Mouse (Mus musculus) ovary, postnatal 14 days (tissue): ENCODE measurements around the gene Ddx28.

ENCODE experiments used
- DNase-seq: peaks from one replicate; pipeline ENCODE4 v3.0.0; 2022; ENCODE audit warnings: low spot score

The Ddx28 gene

DNA sequence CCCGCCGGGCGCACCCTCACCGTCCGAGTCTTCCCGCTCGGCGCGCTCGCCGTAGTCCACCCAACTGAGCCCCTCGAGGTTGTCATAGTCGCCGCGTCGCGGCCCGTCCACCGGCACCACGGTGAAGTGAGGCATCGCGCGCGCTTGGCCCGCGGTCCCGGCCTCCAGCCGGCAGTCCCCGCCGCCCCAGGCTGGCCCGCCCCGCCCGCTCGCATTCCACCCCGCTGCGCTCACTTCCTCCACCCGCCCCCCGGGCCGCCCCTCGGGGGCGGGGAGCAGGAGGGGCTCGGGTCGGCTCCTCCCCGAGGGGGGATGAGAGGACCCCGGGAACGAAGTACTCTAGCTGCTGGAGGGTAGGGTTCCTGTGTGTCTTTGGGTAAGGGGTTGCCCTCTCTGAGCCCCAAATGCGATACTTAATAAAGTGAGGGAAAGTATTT is 45.8 kb downstream of the Ddx28 start, which contains the start of gene Slc12a4:
Gene Slc12a4, minus strand, starts transcription at position 193 of the 437 bp plus-strand sequence.
- DNase-seq = peak; percentile 68

DNA sequence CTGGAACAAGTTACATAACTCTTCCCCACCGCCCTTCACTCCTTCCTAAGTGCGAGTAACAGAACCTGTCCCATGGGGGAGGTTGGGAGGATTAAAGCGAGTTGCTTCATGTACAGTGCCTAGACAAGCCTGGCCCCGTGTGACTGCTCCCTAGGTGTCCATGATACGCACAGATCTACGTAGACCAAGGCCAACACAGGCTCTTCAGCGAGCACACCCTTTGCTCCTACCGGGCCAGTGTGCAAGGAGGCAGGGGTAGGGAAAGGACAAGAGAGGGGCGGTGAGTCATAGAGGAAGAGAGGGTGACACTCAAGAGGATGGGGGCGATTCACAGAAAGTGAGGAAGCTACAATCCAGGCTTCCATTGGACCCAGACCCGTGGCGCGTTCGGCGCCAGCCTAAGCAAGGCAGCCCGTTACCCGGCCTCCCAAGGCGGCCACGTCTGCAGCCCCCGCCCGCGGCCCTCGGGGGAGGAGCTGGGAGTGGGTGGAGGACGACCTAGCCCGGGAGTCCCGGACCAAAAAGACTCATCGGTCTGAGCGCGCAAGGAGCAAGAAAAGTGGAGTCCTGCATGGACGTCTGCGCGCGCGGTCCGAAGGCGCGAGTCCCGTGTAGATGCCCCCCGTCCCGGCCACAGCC is 46.3 kb downstream of the Ddx28 start:
- peak; percentile 29 for DNase-seq

DNA sequence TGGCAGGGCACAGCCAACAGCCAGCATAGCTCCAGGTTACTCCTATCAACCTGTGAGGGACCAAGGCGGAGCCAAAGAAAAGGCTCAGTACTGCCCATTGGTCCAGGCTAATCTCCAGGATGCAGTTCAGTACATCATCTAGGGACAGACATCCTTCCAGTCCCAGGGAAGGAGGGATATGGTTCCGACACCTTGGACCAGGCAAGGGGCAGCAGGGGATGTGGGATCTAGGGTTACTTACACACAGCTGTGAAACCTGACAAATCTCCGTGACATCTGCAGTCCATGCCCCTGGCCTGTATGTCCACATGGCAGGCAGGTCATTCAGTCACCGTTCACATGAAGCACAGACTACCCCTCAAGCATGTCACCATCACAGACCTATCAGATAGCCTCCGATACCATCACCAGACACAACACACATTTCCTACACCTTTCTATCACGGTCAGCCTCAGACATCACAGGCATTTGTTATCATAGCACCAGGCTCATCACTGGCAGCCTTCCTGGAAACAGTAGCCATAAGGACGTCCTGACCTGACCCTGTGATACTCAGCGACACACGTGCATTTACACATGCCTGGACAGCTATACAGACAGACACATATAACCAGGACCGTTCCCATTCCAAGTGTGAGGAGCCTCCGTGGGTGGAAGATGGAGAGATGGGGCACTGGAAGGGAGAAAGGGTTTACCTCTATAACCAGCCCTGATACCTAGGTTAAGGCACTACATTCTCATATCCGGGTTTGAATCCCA is 47.0 kb downstream of the Ddx28 start:
- DNase-seq = no peak

DNA sequence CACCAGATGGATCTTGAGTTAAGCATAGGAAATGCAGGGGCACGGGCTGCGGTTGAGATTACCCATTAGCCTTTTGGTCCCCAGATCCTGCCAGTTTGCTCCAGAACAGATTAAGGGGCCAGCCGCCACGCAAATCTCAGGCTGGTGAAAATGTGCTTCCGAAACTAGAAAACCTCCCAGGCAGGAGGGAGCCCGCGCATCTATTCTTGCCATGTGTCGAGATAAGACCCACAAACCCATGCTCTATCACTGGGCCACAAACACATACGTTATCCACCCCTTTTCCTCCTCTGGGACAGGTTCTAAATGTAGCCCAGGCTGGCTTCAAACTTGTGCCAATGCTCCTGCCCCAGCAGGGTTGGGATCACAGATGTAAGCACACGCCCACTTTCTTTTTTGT is 50.1 kb downstream of the Ddx28 start:
- DNase-seq = no peak

DNA sequence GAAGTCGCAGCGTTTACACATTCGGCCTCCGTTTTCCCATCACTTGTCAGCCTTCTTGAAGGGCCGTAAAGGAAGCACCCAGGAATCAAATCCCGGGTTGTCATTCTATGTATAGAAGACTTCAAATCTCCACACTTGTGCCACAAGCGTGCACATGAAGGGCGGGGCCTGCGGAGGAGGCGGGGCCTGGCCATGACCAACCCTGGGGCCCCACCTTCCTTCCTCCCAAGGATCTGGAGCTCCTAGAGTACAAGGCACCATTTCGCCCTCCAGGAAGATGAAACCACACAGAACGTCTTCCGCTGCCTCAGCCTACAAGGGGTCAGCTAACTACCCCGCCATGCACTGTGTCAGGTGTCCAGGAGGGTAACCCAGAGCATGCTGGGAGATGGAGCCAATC is 50.6 kb downstream of the Ddx28 start:
- no peak for DNase-seq
